Mouse (Mus musculus) heart, embryonic 10.5 days (tissue): ENCODE measurements around the gene Gm49366. TPM values are rescaled to one million over a fixed set of nuclear protein-coding genes. Genes with fewer than 3 reads are reported as not detected.
"Not testable (repeated sequence)": the region's sequence is repeated elsewhere in the genome, so short reads cannot be mapped to it uniquely, and the experiment has no call there.

Source experiments
- DNase-seq: peaks from one replicate; pipeline ENCODE4 v3.0.0-alpha.2; 2017; ENCODE audit warnings: low spot score
- H3K27ac ChIP-seq: fragments of 300-500 bp; sonication (generic); 2 replicates; pipeline ENCODE4 v1.5.1; 2016; ENCODE audit warnings: mild to moderate bottlenecking
- H3K27me3 ChIP-seq: fragments of 300-500 bp; sonication (generic); 2 replicates; pipeline ENCODE4 v1.6.1; 2016; ENCODE audit warnings: mild to moderate bottlenecking; ENCODE audit not compliant: poor library complexity, insufficient read depth, severe bottlenecking
- H3K36me3 ChIP-seq: fragments of 300-500 bp; sonication (generic); 2 replicates; pipeline ENCODE4 v1.6.1; 2016; ENCODE audit warnings: mild to moderate bottlenecking, moderate library complexity
- H3K4me1 ChIP-seq: fragments of 300-500 bp; sonication (generic); 2 replicates; pipeline ENCODE4 v1.6.1; 2016; ENCODE audit warnings: mild to moderate bottlenecking
- H3K4me3 ChIP-seq: fragments of 300-500 bp; sonication (generic); 2 replicates; pipeline ENCODE4 v1.5.1; 2016; ENCODE audit warnings: mild to moderate bottlenecking, moderate library complexity
- H3K9me3 ChIP-seq: fragments of 300-500 bp; sonication (generic); 2 replicates; pipeline ENCODE4 v1.6.1; 2016; ENCODE audit warnings: mild to moderate bottlenecking, moderate library complexity
- WGBS: fragments of 180-500 bp; shearing (Covaris S2); methylation state at CpG from one replicate; pipeline ENCODE4 v1.1.7; 2016; 5-methylcytosine and 5-hydroxymethylcytosine counted together
- polyA plus RNA-seq: library from polyadenylated mRNA; unstranded; fragments of >200 nt; fragmentation: Nextera tagmentation; extraction: Ambion mirVana; gene quantifications from 2 replicates; pipeline ENCODE4 v1.2.1, GENCODE M21; 2016

Gene Gm49366
- polyA plus RNA-seq, 1 experiment from 2014 or later, result not detected

DNA sequence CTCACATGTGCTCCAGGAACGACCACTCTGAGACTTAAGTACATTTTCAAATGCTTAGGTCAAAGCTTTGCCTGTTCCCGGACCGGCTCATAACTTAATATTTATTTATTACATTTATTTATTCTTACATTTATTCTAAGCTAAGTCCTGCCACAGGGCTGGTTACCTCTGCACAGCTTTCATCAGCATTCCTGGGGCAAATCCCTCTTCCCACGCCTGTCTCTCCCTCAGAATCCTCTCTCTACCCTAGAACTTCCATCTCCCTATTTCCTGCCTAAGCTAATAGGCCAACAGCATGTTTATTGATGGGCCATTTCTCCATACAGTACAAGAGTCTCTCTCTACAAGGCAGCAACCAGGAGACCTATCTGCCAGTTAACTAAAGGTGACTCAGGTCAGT, 29.0 kb downstream of the Gm49366 start:
- Histone ChIP-seq H3K27me3 (peaks cover 59% of the 10 kb centered on the region), H3K4me3 (no peak overlapping the region), H3K9me3 (no peaks in the 10 kb centered on the region), H3K4me1 (0 out of 2 replicates have a peak, but pooled peaks cover 3% of the 10 kb centered on the region), H3K36me3 (no peaks in the 10 kb centered on the region), H3K27ac (no peak overlapping the region)
- 74% methylated on average over 4 of the region's 4 CpGs for WGBS
- no peak for DNase-seq

DNA sequence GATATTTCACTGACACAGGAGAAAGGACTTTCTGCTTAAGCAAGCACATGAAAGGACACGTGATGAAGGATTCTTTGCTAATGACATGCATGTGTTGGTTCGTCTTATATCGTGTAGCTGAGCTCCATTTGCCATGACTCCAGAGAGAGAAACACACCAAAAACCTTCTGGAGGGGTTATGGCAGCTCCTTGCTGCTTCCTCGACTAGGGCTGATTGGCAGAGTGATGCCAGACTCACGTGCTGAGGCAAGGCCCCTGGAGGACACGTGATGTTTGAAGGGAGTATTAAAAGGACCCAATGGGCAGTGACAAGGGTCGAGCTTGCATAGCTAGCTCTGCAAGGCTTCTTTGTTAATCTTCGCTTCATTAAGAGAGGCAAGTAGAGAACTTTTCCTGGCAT, 29.6 kb downstream of the Gm49366 start:
- Histone ChIP-seq H3K36me3 (no peaks in the 10 kb centered on the region), H3K27me3 (peaks cover 59% of the 10 kb centered on the region), H3K4me1 (0 out of 2 replicates have a peak, but pooled peaks cover 3% of the 10 kb centered on the region), H3K4me3 (no peak overlapping the region), H3K9me3 (no peaks in the 10 kb centered on the region), H3K27ac (no peak overlapping the region)
- WGBS, result 67% methylated on average over 8 of the region's 8 CpGs
- no peak for DNase-seq

DNA sequence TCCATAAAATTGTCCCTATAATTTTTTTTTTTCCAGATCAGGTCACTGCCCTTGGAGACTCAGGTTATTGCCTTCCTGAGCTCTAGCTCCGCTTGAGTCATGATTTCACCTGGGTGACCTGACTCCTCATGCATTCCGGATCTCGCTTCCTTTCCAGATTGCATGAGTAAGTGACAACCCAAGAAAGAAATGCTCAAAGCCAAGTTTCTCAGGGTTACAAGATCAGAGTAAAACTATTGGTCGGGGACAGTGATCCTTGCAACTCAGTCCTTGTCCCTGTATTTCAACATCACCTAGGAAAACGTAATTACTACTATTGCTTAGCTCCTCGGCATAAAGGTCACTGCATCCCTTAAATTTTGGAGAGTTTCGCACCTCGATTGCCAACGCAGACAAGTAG, 30.3 kb downstream of the Gm49366 start, which contains the start of gene Acot5:
TSS of gene Acot5 (plus strand) at position 340 of the 400 bp plus-strand sequence.
- no peak for DNase-seq
- H3K9me3 ChIP-seq, result no peaks in the 10 kb centered on the region
- no peak within 1 kb of the TSS for H3K27ac ChIP-seq
- H3K27me3 ChIP-seq, result peaks cover 59% of the 10 kb centered on the region
- no peaks in the 10 kb centered on the region for H3K36me3 ChIP-seq
- 0 out of 2 replicates have a peak, but pooled peaks cover 3% of the 10 kb centered on the region for H3K4me1 ChIP-seq
- WGBS, result 45% methylated on average over 9 of the region's 9 CpGs
- peak within 1 kb of the TSS; percentile 56 for H3K4me3 ChIP-seq

DNA sequence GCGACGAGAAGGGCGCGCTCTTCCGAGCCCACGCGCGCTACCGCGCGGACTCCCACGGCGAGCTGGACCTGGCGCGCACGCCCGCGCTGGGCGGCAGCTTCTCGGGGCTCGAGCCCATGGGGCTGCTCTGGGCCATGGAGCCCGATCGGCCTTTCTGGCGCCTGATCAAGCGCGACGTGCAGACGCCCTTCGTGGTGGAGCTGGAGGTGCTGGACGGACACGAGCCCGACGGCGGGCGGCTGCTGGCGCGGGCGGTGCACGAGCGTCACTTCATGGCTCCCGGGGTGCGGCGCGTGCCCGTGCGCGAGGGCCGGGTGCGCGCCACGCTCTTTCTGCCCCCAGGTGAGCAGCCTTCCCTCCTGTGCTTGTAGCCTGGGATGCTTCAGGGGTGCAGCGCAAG, 30.8 kb downstream of the Gm49366 start:
- 2% methylated on average over 49 of the region's 52 CpGs for WGBS
- H3K9me3 ChIP-seq, DNase-seq, H3K27ac ChIP-seq, H3K4me1 ChIP-seq, H3K36me3 ChIP-seq: not testable (repeated sequence)
- H3K27me3 ChIP-seq, result peaks cover 57% of the 10 kb centered on the region
- peak overlapping the region; percentile 56 for H3K4me3 ChIP-seq

DNA sequence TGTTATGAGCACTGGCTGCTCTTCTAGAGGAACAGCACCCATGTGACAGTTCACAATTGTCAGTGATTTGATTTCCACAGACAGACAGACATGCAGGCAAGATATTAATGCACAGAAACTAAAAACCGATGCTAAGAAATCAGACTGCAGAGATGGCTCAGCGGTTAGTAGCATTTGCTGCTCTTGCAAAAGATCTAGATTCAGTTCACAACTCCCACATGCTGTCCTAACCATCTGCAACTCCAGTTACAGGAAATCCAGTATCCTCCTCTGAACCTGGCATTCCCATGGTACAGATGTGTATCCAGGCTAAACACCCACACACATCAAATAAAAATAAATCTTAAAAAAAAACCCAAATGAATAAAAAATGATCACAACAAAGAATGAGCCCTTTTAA, 33.0 kb downstream of the Gm49366 start:
- Histone ChIP-seq H3K27me3 (peaks cover 50% of the 10 kb centered on the region), H3K4me1 (0 out of 2 replicates have a peak, but pooled peaks cover 3% of the 10 kb centered on the region), H3K9me3 (no peaks in the 10 kb centered on the region), H3K36me3 (no peaks in the 10 kb centered on the region), H3K4me3 (no peak overlapping the region), H3K27ac (no peak overlapping the region)
- WGBS, result 90% methylated on average over 2 of the region's 2 CpGs
- no peak for DNase-seq

DNA sequence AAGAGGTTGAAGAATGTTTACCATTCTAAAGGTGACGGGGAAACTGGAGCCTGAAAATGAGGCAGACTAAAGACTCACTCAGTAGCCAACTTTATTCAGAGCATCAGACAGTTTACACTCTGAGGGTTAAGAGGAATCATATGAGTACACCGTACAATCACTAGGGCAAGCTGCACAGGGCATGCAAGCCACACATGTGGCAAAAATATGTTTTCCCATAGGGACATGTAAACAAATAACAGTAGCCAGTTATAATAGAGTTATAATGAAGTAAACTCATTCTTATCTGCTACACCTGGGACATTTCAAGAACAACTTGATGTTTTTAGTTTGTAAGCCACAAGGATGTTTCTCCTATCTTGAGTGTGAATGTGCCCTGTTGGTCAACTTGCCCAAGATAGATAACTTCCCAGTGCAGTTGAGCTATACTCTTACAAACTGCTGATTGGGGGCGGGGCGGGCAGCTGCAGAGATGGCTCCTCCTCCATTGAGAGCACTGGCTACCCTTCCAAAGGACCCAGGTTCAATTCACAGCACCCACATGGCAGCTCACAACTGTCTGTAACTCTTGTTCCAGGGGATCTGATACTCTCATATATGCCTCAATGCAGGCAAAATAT, 38.7 kb downstream of the Gm49366 start:
- Histone ChIP-seq H3K36me3 (no peaks in the 10 kb centered on the region), H3K4me3 (no peak overlapping the region), H3K9me3 (no peaks in the 10 kb centered on the region), H3K4me1 (no peaks in the 10 kb centered on the region), H3K27ac (no peak overlapping the region), H3K27me3 (no peaks in the 10 kb centered on the region; the same call in 1 of the 2 replicates)
- 91% methylated on average over 4 of the region's 4 CpGs for WGBS
- peak; percentile 38 for DNase-seq

DNA sequence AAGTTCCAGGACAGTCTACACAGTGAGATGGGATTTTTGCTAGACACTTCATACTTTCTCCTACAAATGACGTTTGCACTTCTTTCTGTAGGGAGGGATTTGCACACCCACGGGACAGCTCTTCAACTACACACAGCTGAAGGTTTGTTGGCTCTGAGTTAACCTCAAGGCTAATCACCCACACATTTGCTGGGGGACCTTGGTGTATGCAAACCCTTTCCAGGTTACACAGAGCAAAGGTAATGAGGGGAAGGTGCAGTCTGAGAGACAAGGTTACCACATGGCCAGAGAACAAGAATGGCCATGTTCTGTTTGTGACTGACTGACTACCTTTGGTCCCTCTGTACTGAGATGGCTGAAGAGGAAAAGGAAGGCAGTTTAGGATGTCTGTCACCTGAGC, 45.1 kb downstream of the Gm49366 start:
- DNase-seq, result no peak
- WGBS, result 81% methylated on average over 2 of the region's 2 CpGs
- no peaks in the 10 kb centered on the region for H3K4me1 ChIP-seq
- no peak overlapping the region for H3K27ac ChIP-seq
- no peaks in the 10 kb centered on the region for H3K36me3 ChIP-seq
- no peaks in the 10 kb centered on the region for H3K9me3 ChIP-seq
- no peaks in the 10 kb centered on the region for H3K27me3 ChIP-seq
- H3K4me3 ChIP-seq, result no peak overlapping the region

DNA sequence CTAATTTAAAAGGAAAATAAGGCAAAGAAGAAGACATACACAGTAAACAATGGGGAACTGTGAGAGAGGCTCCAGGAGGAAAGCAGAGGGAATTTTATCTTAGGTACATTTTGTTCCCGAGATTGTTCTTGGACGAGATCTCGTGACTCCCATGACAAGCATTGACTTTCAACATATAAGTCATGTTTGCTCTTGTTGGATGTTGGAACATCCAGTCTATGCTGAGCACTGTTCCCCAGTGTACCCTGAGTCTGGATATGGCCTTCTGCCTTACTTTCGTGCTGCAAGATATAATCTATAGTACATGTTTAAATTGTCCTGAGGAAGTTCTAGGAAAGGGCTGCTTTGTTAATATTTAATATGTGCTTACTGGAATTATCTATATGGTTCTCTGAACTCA, 45.8 kb downstream of the Gm49366 start:
- DNase-seq, result no peak
- H3K36me3 ChIP-seq, result no peaks in the 10 kb centered on the region
- H3K27ac ChIP-seq, result no peak overlapping the region
- 73% methylated on average over 4 of the region's 4 CpGs for WGBS
- peaks cover 6% of the 10 kb centered on the region for H3K9me3 ChIP-seq
- no peaks in the 10 kb centered on the region for H3K27me3 ChIP-seq
- H3K4me3 ChIP-seq, result no peak overlapping the region
- H3K4me1 ChIP-seq, result no peaks in the 10 kb centered on the region

DNA sequence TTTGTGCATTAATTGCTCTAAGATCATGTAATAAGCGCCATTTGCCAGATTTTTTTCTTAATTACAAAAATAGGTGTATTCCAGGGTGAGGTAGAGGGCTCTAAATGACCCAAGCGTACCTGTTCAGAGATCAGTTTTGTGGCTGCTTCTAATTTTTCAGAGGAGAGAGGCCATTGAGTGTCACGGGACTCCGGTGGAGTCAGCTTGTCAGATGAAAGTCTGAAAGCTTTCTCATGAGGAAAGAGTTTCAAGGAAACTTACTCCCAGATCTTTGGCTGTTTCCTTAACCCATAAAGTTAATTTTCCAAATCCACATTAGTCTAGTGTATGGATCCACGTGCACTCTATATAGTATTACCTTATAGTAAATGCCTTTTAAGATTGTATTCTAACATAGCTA, 55.9 kb downstream of the Gm49366 start:
- H3K4me1 ChIP-seq, H3K9me3 ChIP-seq, H3K36me3 ChIP-seq, DNase-seq, H3K4me3 ChIP-seq, H3K27ac ChIP-seq, H3K27me3 ChIP-seq: not testable (repeated sequence)
- WGBS, result 82% methylated on average over 5 of the region's 5 CpGs

DNA sequence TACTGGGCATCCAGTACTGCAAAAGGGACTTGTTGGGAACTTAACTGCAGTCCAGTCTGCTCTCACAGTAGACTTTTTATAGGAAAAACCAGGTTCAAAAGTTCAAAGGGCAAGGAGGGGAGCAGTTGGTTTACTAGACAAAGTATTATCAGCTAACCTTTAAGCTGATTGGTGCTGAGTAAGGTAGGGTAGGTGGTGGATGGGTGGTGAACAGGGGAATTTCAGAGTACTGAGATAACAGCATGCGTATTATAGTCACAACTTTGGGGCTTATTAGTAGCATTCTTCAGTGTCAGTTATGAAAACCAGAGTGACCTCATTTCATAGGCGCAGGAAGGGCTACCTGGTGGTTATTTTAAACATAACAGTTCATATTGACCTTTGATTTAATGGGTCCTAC, 60.9 kb downstream of the Gm49366 start:
- 0 out of 2 replicates have a peak, but pooled peaks cover 2% of the 10 kb centered on the region for H3K4me1 ChIP-seq
- H3K4me3 ChIP-seq, result no peak overlapping the region
- no peaks in the 10 kb centered on the region for H3K27me3 ChIP-seq
- DNase-seq, result no peak
- H3K36me3 ChIP-seq, result no peaks in the 10 kb centered on the region
- no peak overlapping the region for H3K27ac ChIP-seq
- 92% methylated on average over 2 of the region's 2 CpGs for WGBS
- H3K9me3 ChIP-seq, result no peaks in the 10 kb centered on the region; the same call in 1 of the 2 replicates

DNA sequence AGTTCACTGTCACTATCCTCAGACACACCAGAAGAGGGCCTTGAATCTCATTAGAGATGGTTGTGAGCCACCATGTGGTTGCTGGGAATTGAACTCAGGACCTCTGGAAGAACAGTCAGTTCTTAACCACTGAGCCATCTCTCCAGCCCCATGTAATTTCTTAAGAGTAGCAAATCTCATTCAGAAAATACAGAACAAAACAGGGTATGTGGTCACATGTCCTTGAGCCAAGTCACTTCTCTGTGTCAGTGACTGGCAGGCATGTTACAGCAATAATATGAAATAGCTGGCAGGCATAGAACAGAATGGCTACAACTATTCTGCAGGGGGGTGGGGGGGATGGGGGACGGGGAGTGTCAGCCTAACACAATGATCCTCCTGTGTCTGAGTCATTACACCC, 61.3 kb downstream of the Gm49366 start:
- H3K36me3 ChIP-seq, result no peaks in the 10 kb centered on the region
- 64% methylated on average over 1 of the region's 1 CpGs for WGBS
- DNase-seq, result no peak
- H3K9me3 ChIP-seq, result no peaks in the 10 kb centered on the region; the same call in 1 of the 2 replicates
- 0 out of 2 replicates have a peak, but pooled peaks cover 2% of the 10 kb centered on the region for H3K4me1 ChIP-seq
- peak overlapping the region; percentile 64; the same call in 1 of the 2 replicates for H3K4me3 ChIP-seq
- H3K27ac ChIP-seq, result no peak overlapping the region
- H3K27me3 ChIP-seq, result no peaks in the 10 kb centered on the region

DNA sequence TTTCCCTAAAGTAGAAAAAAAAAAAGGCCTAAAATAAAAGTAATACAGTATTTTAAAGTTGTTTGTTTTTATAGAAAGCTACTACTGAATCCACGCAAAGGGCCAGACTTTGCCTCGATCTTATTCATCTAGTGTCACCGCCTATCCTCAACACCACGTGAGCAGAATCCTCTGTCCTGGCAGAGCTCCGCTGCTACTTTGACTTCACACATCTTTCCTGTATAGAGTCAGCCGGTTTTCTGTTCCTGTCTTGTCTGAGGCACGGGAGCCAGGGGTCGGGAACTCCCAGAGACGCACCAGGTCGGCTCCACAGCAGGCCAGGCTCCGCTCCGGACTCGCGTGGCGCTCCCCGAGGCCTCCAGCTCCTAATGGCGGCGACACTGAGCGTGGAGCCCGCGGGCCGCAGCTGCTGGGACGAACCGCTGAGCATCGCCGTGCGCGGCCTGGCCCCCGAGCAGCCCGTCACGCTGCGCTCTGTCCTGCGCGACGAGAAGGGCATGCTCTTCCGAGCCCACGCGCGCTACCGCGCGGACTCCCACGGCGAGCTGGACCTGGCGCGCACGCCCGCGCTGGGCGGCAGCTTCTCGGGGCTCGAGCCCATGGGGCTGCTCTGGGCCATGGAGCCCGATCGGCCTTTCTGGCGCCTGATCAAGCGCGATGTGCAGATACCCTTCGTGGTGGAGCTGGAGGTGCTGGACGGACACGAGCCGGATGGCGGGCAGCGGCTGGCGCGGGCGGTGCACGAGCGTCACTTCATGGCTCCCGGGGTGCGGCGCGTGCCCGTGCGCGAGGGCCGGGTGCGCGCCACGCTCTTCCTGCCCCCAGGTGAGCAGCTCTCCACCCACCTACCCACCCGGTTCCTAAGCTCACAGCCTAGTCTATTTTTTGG, 62.1 kb downstream of the Gm49366 start, which contains the start of gene Acot6:
TSS of gene Acot6 (plus strand) at position 51 of the 889 bp plus-strand sequence.
- peak within 1 kb of the TSS; percentile 87 for H3K27ac ChIP-seq
- WGBS, result under 1% methylated on average over 79 of the region's 80 CpGs

DNA sequence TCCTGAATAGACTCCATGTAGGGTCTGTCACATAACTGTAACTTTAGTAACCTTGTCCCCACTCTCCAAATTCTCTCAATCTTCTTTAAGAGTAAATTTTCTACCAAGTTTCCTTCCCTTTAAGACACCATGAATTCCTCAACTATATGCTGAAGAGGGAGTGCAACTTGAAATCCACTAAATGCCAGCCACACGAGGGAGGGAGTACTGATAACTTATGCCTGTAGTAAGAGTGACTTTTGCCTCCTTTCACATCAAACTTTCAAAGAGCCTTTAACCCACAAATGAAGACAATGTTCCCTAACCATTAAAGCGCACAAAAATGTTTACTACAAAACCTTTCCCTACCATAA, 62.7 kb downstream of the Gm49366 start:
- Histone ChIP-seq H3K4me3 (peak overlapping the region; percentile 64), H3K27me3 (no peaks in the 10 kb centered on the region), H3K9me3 (no peaks in the 10 kb centered on the region), H3K4me1 (0 out of 2 replicates have a peak, but pooled peaks cover 2% of the 10 kb centered on the region), H3K27ac (no peak overlapping the region), H3K36me3 (no peaks in the 10 kb centered on the region)
- no peak for DNase-seq
- WGBS, result 48% methylated on average over 2 of the region's 2 CpGs

More for the DNA sequence above, 62.1 kb downstream of the Gm49366 start, which contains the start of gene Acot6:
- H3K4me3 ChIP-seq, result peak within 1 kb of the TSS; percentile 64
- not testable (repeated sequence) for H3K36me3 ChIP-seq, H3K27me3 ChIP-seq, H3K4me1 ChIP-seq, H3K9me3 ChIP-seq
- DNase-seq, result peak; percentile 81
